Mouse (Mus musculus) small intestine, adult 2 months (tissue): ENCODE results near the gene Thada.
A peak's percentile ranks its signal among the peaks of the same experiment; 100 is the strongest.

ENCODE experiments used
- CTCF ChIP-seq: fragments of 200-500 bp; IDR thresholded peaks from 2 replicates; pipeline ENCODE4 v1.5.1; 2012; ENCODE audit warnings: low read depth, mild to moderate bottlenecking, control low read depth, inconsistent platforms, low read length, moderate library complexity, mixed read lengths; ENCODE audit not compliant: insufficient replicate concordance, insufficient read length; ENCODE audit errors: extremely low read depth
- POLR2A ChIP-seq: fragments of 200-500 bp; IDR thresholded peaks from 2 replicates; pipeline ENCODE4 v1.6.1; 2012; ENCODE audit warnings: low read depth, mild to moderate bottlenecking, control low read depth, inconsistent platforms, low read length, moderate library complexity

GRCm38 (mm10) chr17:84156748-84157742, 309.0 kb downstream of the Thada start:
- TF ChIP-seq POLR2A (peak; percentile 41; the same call in 1 of the 2 replicates), CTCF (no peak)
